Mouse (Mus musculus) kidney, adult 2 months (tissue): ENCODE measurements around the gene Ang5.
"Not testable (repeated sequence)": the region's sequence is repeated elsewhere in the genome, so short reads cannot be mapped to it uniquely, and the experiment has no call there.

ENCODE experiments used
- CTCF ChIP-seq: fragments of 200-500 bp; conservative IDR thresholded peaks from 2 replicates; pipeline ENCODE4 v1.5.1; 2011; ENCODE audit warnings: low read depth, mild to moderate bottlenecking, control low read depth, low read length, moderate library complexity, mixed read lengths; ENCODE audit not compliant: insufficient read depth, insufficient read length
- POLR2A ChIP-seq: fragments of 200-500 bp; IDR thresholded peaks from one replicate; pipeline ENCODE4 v1.6.1; 2011; ENCODE audit warnings: low read depth, low read length, control low read depth

DNA sequence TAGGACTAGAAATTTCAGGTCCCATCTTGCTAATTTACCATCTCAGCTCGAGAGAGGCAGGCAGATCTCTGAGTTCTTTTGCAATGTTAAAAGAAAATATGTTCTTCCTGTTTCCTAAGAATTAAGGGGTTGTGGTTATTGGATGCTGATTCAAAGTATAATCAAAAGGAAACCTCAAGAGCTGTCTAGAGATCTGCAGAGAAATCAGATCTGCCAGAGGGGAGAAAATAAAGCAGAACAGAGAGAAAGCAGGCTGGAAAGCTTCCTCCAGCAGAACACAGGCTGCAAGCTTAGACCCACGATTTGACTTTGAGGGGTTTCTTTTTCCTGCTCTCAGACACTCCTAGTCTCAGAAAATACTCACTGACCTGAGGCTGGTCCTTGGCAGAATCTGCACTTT, 52.8 kb downstream of the Ang5 start:
- TF ChIP-seq CTCF, POLR2A: not testable (repeated sequence)
